Mouse (Mus musculus): ENCODE measurements at regions not wholly inside any gene's neighbourhood (a gene's known extent, or its start where the extent isn't known, plus 50 kb on each side); places are given as distances from the start of the nearest gene placed in this dataset.

GRCm38 (mm10) chr8:78046691-78047090 is 166.4 kb upstream of the Ttc29 start:
- no peaks in the 10 kb centered on the region for H3K36me3 ChIP-seq (ENCODE audit: control insufficient read depth, insufficient read depth, low read length)
- ATAC-seq, result no peak
- WGBS, result 85% methylated on average over 3 of the region's 3 CpGs
- H3K27me3 ChIP-seq (replicated peaks; ENCODE audit: control insufficient read depth, insufficient read depth, low read length), result no peaks in the 10 kb centered on the region
- no peak overlapping the region for H3K4me2 ChIP-seq (ENCODE audit: low read length)
- no peak overlapping the region for H3K9ac ChIP-seq (ENCODE audit: low read depth, low read length)
- H3K4me1 ChIP-seq (ENCODE audit: control insufficient read depth, insufficient read depth, low read depth, low read length), result no peaks in the 10 kb centered on the region
- H3K9me3 ChIP-seq (ENCODE audit: control insufficient read depth, low read length), result no peaks in the 10 kb centered on the region
- no peak overlapping the region for H3K27ac ChIP-seq (ENCODE audit: low read depth, low read length)
- no peak overlapping the region for H3K4me3 ChIP-seq (ENCODE audit: low read length)

- H3K4me2 ChIP-seq (ENCODE audit: low read length), result no peak overlapping the region
These were observed 162.3 kb upstream of the Ttc29 start for GRCm38 (mm10) chr8:78050768-78051167.

GRCm38 (mm10) chr8:78054435-78054834 is 158.7 kb upstream of the Ttc29 start:
- H3K9me3 ChIP-seq (ENCODE audit: control insufficient read depth, low read length), result no peaks in the 10 kb centered on the region

More at GRCm38 (mm10) chr8:78050768-78051167, 162.3 kb upstream of the Ttc29 start:
- Histone ChIP-seq H3K27ac (ENCODE audit: low read depth, low read length) (no peak overlapping the region), H3K4me3 (ENCODE audit: low read length) (no peak overlapping the region), H3K36me3 (ENCODE audit: control insufficient read depth, insufficient read depth, low read length) (no peaks in the 10 kb centered on the region), H3K9me3 (ENCODE audit: control insufficient read depth, low read length) (no peaks in the 10 kb centered on the region), H3K9ac (ENCODE audit: low read depth, low read length) (no peak overlapping the region), H3K27me3 (replicated peaks; ENCODE audit: control insufficient read depth, insufficient read depth, low read length) (no peaks in the 10 kb centered on the region), H3K4me1 (ENCODE audit: control insufficient read depth, insufficient read depth, low read depth, low read length) (no peaks in the 10 kb centered on the region)
- WGBS, result 81% methylated on average over 3 of the region's 3 CpGs
- ATAC-seq, result no peak

GRCm38 (mm10) chr8:78054920-78055319 is 158.2 kb upstream of the Ttc29 start:
- ATAC-seq, result peak; percentile 37; the same call in 1 of the 2 replicates
- Histone ChIP-seq H3K9ac (ENCODE audit: low read depth, low read length) (no peak overlapping the region), H3K9me3 (ENCODE audit: control insufficient read depth, low read length) (no peaks in the 10 kb centered on the region), H3K4me3 (ENCODE audit: low read length) (no peak overlapping the region), H3K27me3 (replicated peaks; ENCODE audit: control insufficient read depth, insufficient read depth, low read length) (no peaks in the 10 kb centered on the region), H3K4me1 (ENCODE audit: control insufficient read depth, insufficient read depth, low read depth, low read length) (no peaks in the 10 kb centered on the region), H3K27ac (ENCODE audit: low read depth, low read length) (no peak overlapping the region), H3K4me2 (ENCODE audit: low read length) (no peak overlapping the region), H3K36me3 (ENCODE audit: control insufficient read depth, insufficient read depth, low read length) (no peaks in the 10 kb centered on the region)
- 14% methylated on average over 8 of the region's 8 CpGs for WGBS

More at GRCm38 (mm10) chr8:78054435-78054834, 158.7 kb upstream of the Ttc29 start:
- Histone ChIP-seq H3K4me2 (ENCODE audit: low read length) (no peak overlapping the region), H3K36me3 (ENCODE audit: control insufficient read depth, insufficient read depth, low read length) (no peaks in the 10 kb centered on the region), H3K4me3 (ENCODE audit: low read length) (no peak overlapping the region), H3K27me3 (replicated peaks; ENCODE audit: control insufficient read depth, insufficient read depth, low read length) (no peaks in the 10 kb centered on the region), H3K27ac (ENCODE audit: low read depth, low read length) (no peak overlapping the region), H3K4me1 (ENCODE audit: control insufficient read depth, insufficient read depth, low read depth, low read length) (no peaks in the 10 kb centered on the region), H3K9ac (ENCODE audit: low read depth, low read length) (no peak overlapping the region)
- 27% methylated on average over 5 of the region's 5 CpGs for WGBS
- ATAC-seq, result no peak

GRCm38 (mm10) chr8:78055531-78055930 is 157.6 kb upstream of the Ttc29 start:
- Histone ChIP-seq H3K27me3 (replicated peaks; ENCODE audit: control insufficient read depth, insufficient read depth, low read length) (no peaks in the 10 kb centered on the region), H3K4me1 (ENCODE audit: control insufficient read depth, insufficient read depth, low read depth, low read length) (no peaks in the 10 kb centered on the region), H3K9ac (ENCODE audit: low read depth, low read length) (no peak overlapping the region), H3K9me3 (ENCODE audit: control insufficient read depth, low read length) (no peaks in the 10 kb centered on the region), H3K4me3 (ENCODE audit: low read length) (no peak overlapping the region), H3K36me3 (ENCODE audit: control insufficient read depth, insufficient read depth, low read length) (no peaks in the 10 kb centered on the region), H3K4me2 (ENCODE audit: low read length) (no peak overlapping the region), H3K27ac (ENCODE audit: low read depth, low read length) (no peak overlapping the region)
- ATAC-seq, result no peak
- WGBS, result 56% methylated on average over 3 of the region's 3 CpGs

- Histone ChIP-seq H3K9ac (ENCODE audit: low read depth, low read length) (no peak overlapping the region), H3K27me3 (replicated peaks; ENCODE audit: control insufficient read depth, insufficient read depth, low read length) (no peaks in the 10 kb centered on the region)
These were observed 155.7 kb upstream of the Ttc29 start for GRCm38 (mm10) chr8:78057357-78057756.

GRCm38 (mm10) chr8:78061827-78062719 is 151.0 kb upstream of the Ttc29 start:
- H3K27ac ChIP-seq (ENCODE audit: low read depth, low read length), result no peak overlapping the region
- peak; percentile 57; the same call in 1 of the 2 replicates for ATAC-seq
- no peaks in the 10 kb centered on the region for H3K27me3 ChIP-seq (replicated peaks; ENCODE audit: control insufficient read depth, insufficient read depth, low read length)
- no peak overlapping the region for H3K9ac ChIP-seq (ENCODE audit: low read depth, low read length)
- no peak overlapping the region for H3K4me2 ChIP-seq (ENCODE audit: low read length)
- WGBS, result 51% methylated on average over 9 of the region's 9 CpGs
- H3K9me3 ChIP-seq (ENCODE audit: control insufficient read depth, low read length), result no peaks in the 10 kb centered on the region
- H3K4me3 ChIP-seq (ENCODE audit: low read length), result no peak overlapping the region
- no peaks in the 10 kb centered on the region for H3K36me3 ChIP-seq (ENCODE audit: control insufficient read depth, insufficient read depth, low read length)
- H3K4me1 ChIP-seq (ENCODE audit: control insufficient read depth, insufficient read depth, low read depth, low read length), result no peaks in the 10 kb centered on the region; the same call in 1 of the 2 replicates

More at GRCm38 (mm10) chr8:78057357-78057756, 155.7 kb upstream of the Ttc29 start:
- Histone ChIP-seq H3K4me3 (ENCODE audit: low read length) (no peak overlapping the region), H3K4me1 (ENCODE audit: control insufficient read depth, insufficient read depth, low read depth, low read length) (no peaks in the 10 kb centered on the region), H3K36me3 (ENCODE audit: control insufficient read depth, insufficient read depth, low read length) (no peaks in the 10 kb centered on the region), H3K9me3 (ENCODE audit: control insufficient read depth, low read length) (no peaks in the 10 kb centered on the region), H3K4me2 (ENCODE audit: low read length) (no peak overlapping the region), H3K27ac (ENCODE audit: low read depth, low read length) (no peak overlapping the region)
- WGBS, result 60% methylated on average over 4 of the region's 4 CpGs
- no peak for ATAC-seq

- H3K4me3 ChIP-seq (ENCODE audit: low read length), result peak overlapping the region; percentile 17
- H3K36me3 ChIP-seq (ENCODE audit: control insufficient read depth, insufficient read depth, low read length), result no peaks in the 10 kb centered on the region
- H3K4me1 ChIP-seq (ENCODE audit: control insufficient read depth, insufficient read depth, low read depth, low read length), result no peaks in the 10 kb centered on the region; the same call in 1 of the 2 replicates
- H3K9me3 ChIP-seq (ENCODE audit: control insufficient read depth, low read length), result no peaks in the 10 kb centered on the region
- peak overlapping the region; percentile 54 for H3K4me2 ChIP-seq (ENCODE audit: low read length)
- peaks cover 3% of the 10 kb centered on the region; the same call in 1 of the 2 replicates for H3K27me3 ChIP-seq (replicated peaks; ENCODE audit: control insufficient read depth, insufficient read depth, low read length)
- no peak overlapping the region for H3K9ac ChIP-seq (ENCODE audit: low read depth, low read length)
- ATAC-seq, result peak; percentile 95
- no peak overlapping the region for H3K27ac ChIP-seq (ENCODE audit: low read depth, low read length)
- 0% methylated on average over 13 of the region's 13 CpGs for WGBS
These were observed 149.6 kb upstream of the Ttc29 start for GRCm38 (mm10) chr8:78063529-78063928.

- Histone ChIP-seq H3K4me2 (ENCODE audit: low read length) (peak overlapping the region; percentile 54), H3K4me3 (ENCODE audit: low read length) (peak overlapping the region; percentile 17), H3K27me3 (replicated peaks; ENCODE audit: control insufficient read depth, insufficient read depth, low read length) (peaks cover 3% of the 10 kb centered on the region; the same call in 1 of the 2 replicates), H3K9me3 (ENCODE audit: control insufficient read depth, low read length) (no peaks in the 10 kb centered on the region), H3K36me3 (ENCODE audit: control insufficient read depth, insufficient read depth, low read length) (no peaks in the 10 kb centered on the region), H3K27ac (ENCODE audit: low read depth, low read length) (no peak overlapping the region), H3K4me1 (ENCODE audit: control insufficient read depth, insufficient read depth, low read depth, low read length) (no peaks in the 10 kb centered on the region; the same call in 1 of the 2 replicates), H3K9ac (ENCODE audit: low read depth, low read length) (peak overlapping the region; percentile 0; the same call in 1 of the 2 replicates)
- 36% methylated on average over 13 of the region's 13 CpGs for WGBS
- ATAC-seq, result no peak
These were observed 148.9 kb upstream of the Ttc29 start for GRCm38 (mm10) chr8:78064161-78064560.

All from hindbrain, embryonic 16.5 days (tissue).